Mouse (Mus musculus) CH12.LX (cell line): ENCODE results near the gene Celf2.

Source experiments
- CTCF ChIP-seq, 2 experiments: IDR thresholded peaks in 1 of 2; conservative IDR thresholded peaks in 1 of 2; 2 replicates each; pipeline ENCODE4 v1.5.1; 2011 to 2012; ENCODE audit warnings: low read depth in 2 of 2, low read length in 2 of 2, improper control_type of control experiment in 1 of 2, inconsistent platforms in 1 of 2, mild to moderate bottlenecking in 1 of 2, moderate library complexity in 1 of 2
- HCFC1 ChIP-seq: IDR thresholded peaks from 2 replicates; pipeline ENCODE4 v1.6.1; 2012; ENCODE audit warnings: low read depth, mild to moderate bottlenecking, inconsistent platforms, low read length, improper control_type of control experiment
- MAX ChIP-seq: IDR thresholded peaks from 2 replicates; pipeline ENCODE4 v1.6.1; 2011; ENCODE audit warnings: low read length, improper control_type of control experiment
- POLR2A ChIP-seq: IDR thresholded peaks from 2 replicates; pipeline ENCODE4 v1.6.1; 2011; ENCODE audit warnings: low read depth, mild to moderate bottlenecking, improper control_type of control experiment, low read length
- POLR2AphosphoS2 ChIP-seq: IDR thresholded peaks from 2 replicates; pipeline ENCODE4 v1.6.1; 2011; ENCODE audit warnings: low read depth, low read length, improper control_type of control experiment
- TBP ChIP-seq: conservative IDR thresholded peaks from 2 replicates; pipeline ENCODE4 v1.6.1; 2011; ENCODE audit warnings: low read depth, low read length, improper control_type of control experiment
- ZMIZ1 ChIP-seq: IDR thresholded peaks from 2 replicates; pipeline ENCODE4 v1.6.1; 2012; ENCODE audit warnings: low read depth, mild to moderate bottlenecking, inconsistent platforms, low read length, improper control_type of control experiment

GRCm38 (mm10) chr2:6882236-6882885 lies 627.0 kb downstream of the Celf2 start:
- TF ChIP-seq POLR2A (no peak), CTCF (conservative IDR thresholded peaks at IDR 0.05 in 1 of 2, IDR thresholded peaks at IDR 0.05 in 1 of 2; ENCODE audit: low read depth in 2 of 2, low read length in 2 of 2) (no peak), HCFC1 (no peak), ZMIZ1 (no peak), POLR2AphosphoS2 (no peak), TBP (no peak), MAX (no peak)
